Mouse (Mus musculus) spleen, postnatal 14 days (tissue): ENCODE measurements around the gene Tspan3.

Experiments used
- DNase-seq, 2 experiments: peaks; one replicate each; pipeline ENCODE4 v3.0.0; 2021 to 2022; ENCODE audit warnings: low spot score in 2 of 2

Tspan3 gene

DNA sequence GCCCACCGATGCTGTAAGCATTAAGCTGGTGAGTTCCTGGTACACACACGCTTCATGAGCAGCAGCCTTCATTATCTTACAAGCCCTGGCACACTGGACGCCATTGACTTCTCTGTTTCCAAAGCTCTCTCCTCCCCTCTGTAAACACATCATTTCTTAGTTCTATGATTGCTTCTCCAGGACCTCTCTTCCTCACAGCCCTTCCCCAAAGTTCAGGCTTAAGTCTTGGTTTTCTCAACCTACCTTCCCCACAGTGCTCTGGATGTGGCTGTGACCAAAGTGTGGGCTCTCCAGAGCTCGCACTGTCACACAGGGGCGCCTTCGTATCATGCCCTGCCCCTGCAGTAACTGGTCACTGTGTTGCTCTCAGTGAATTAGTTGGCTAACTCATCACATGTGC lies at the start of gene Tspan3:
Gene Tspan3, minus strand, starts transcription at position 101 of the 400 bp plus-strand sequence.
- no peak for DNase-seq

DNA sequence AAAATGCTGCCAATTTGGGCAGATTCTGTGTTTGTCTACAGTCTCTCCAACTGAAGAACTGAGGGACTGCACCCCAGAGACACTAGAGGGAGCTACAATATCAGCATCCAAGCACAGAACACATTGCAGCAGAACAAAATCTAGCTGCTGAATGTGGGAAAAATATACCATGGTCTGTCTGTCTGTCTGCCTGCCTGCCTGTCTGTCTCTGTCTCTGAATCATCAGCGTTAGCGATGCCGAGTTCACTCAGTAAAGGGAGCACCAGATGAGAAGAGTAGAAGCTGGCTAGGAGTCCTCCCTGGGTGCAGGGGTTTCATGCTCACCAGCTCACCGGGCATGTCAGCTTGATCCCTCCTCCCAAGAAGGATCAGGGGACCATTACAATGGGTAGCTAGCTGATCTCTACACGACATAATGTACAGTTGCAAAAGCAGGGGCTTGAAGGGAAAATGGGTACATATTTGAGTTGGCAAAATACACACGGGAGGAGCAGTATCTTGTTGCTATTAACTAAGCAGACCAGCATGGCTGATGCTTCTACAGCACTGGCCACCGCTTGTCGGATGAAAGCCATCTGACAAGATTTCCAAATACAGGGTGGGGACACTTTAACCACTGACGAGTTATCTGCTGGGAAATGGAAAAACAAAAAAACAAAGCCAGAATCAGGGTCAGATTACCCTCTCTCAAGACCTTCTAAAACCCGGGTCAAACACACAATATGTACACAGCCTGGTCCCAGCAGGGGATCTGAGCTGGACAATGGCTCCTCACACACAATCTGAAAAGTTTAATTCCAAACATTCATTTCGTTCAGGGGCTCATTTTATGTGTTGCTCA lies 48.4 kb upstream of the Tspan3 start:
- no peak for DNase-seq

DNA sequence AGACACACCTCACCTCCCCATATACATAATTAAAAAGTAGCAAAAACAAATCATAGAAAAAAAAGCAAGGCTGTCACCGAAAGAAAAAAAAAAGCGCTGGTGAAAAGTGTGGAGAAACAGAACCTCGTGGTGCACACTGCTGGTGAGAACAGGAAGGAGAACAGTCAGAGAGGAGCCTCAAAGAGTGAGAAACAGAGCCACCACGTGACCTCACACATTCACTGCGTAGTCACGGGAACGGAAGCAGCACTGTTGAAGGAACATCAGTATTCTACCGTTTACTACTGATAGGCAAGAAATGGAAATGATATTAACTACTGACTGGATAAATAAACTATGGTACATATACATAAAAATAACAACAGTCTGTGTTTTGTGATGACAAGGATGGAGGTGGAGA lies 43.5 kb upstream of the Tspan3 start:
- DNase-seq, result no peak

DNA sequence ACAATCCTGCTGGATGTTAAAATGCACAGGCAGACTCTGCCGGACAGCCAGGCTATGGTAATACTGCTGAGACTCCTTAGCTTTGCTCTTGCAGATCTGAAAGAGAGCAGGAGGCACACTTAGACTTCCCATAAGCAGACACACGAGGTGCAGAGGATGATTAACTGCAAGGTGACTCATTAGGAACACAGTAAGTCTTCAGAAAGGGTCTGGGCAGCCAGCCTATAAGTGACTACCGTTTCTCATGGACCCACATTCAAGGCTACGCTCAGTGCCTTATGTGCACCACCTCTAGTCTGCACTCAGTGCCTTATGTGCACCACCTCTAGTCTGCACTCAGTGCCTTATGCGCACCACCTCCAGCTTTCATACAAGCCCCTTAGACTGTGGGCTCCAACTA lies 42.2 kb upstream of the Tspan3 start:
- DNase-seq, result no peak

DNA sequence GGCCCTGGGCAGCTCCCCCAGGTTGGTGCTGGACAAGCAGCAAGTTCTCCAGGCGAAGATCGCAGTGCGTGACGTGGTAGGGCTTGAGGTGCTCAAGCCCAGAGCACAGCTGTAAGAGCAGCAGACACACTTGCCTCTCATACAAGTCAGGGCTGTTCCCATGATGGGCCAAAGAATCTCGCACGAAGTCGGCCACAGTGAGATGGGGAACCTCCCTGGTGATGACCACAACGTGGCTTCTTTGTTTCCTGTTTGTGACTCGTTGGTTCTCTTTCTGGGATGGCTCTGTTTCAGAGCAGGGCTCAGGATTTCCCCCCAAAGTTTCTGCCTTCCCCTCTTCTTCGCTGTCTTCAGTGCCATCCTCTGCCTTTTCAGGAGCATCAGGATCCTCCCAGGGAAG lies 41.8 kb upstream of the Tspan3 start:
- DNase-seq, result no peak

DNA sequence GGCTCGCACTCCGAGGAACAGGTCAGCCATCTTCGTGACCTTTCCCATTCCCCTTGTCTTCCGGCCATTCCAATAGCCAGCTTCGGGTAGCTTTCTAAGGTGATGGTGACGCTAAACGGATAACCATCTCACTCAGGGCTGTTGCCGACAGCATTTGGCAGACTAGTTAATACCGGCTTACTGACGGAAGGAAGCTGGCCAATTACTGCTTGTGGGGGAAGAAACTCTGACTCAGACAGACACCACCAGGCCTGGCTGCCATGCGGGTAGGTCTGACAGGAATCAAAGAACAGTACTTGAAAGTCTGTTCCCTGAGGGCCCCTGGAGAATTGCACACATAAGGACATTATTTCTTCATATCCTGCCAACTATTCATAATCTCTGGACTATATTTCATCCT lies 40.1 kb upstream of the Tspan3 start:
- no peak for DNase-seq

DNA sequence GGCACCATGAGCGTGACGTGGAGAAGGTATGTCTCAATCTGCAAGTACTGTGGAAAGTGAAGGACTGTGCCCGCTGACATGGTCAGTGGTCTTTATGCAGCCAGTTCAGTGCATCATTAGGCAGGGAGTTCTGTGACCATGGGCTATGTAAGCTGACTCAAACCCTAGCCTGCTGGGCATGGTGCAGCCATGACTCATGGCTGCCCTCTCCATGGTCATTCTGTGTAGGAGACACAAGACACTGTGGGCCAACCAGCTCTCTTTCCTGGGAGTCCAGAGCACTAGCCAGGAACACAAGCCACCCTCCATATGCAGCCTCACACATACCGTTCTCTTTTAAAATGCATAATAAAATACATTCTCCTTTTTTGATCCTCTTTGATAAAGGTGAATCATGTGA lies 39.0 kb upstream of the Tspan3 start:
- no peak for DNase-seq

DNA sequence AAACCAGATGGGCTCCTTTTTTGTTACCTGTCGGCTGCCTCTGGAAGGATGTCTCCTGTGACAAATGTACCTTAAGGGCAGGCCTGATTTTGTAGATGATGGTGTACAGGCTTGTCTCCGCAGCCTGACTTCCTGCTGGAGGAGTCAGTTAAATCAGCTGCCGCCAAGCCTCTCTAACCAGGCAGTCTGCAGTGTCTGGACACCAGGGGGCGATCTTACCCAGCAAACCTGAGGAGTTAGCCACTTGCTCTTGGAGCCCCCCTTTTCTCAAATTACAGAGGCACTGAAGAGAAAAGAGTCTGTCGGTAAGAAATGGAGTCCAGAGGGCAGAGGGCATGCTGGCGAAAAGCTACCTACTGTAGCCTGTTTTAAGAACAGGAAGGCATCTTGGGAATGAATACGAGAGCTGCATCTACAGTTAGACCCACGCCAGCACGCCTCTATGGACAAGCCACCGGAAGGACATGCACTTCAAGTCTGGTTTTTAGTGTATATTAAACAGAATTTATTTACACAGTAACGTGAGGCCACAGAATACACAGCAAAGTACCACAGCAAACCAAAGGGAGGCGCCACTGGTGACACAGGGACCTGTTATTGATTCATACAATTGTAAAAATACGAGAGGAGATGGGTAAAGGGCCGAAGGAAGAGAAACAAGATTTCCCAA lies 35.5 kb upstream of the Tspan3 start:
- peak; percentile 43 to 72 for DNase-seq

DNA sequence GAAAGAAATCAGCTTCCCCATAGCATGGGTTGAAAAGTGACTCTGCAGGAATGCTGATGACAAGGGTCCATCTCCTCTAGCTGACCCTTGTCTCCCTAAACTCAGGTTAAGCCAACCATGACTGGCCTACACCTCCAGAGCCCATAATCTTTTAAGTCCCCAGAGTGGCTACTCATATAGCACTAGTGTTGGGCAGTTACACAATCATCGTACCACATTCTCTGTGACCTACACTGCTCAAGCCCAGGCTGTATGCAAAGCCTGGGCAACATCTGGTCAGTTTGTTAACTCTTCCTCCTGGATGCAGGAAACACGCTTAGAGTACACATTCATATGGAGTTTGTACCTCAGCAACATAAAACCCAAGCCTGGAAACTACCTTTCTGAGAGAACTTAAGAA lies 34.9 kb upstream of the Tspan3 start:
- DNase-seq, result no peak

DNA sequence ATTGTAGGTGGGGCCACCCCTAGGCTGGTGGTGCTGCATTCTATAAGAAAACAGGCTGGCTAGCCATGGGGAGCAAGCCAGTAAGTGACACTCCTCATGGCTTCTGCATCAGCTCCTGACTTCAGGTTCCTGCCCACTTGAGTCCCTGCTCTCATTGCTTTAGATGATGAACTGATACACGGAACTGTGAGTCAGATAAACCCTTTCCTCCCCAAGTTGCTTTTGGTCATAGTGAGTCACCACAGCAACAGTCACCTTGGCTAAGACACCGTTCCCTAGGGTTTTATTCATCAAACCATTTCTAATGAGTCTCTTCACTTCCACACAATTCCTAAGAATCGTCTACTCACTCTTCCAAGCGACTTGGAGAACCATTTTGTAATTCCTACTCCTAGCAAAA lies 31.6 kb upstream of the Tspan3 start:
- no peak for DNase-seq

DNA sequence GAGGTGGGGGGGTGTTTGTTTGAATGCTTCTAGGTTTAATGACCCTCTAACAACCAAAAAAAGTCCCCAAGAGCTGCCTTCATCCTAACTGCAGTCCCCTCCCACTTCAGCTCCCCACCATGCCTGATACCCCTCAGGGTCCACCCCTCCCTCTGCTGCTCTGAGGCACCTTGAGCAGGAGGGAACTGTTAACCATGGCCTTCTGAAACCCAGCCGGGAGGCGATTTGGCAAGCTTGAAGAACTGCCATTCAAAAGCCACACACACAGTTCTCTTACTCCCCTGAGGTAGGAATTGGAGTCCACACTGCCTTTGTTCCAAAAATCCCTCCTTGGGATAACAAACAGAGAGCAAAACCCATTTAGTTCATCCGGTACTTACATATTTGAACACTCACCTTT lies 29.9 kb upstream of the Tspan3 start:
- DNase-seq, result no peak

DNA sequence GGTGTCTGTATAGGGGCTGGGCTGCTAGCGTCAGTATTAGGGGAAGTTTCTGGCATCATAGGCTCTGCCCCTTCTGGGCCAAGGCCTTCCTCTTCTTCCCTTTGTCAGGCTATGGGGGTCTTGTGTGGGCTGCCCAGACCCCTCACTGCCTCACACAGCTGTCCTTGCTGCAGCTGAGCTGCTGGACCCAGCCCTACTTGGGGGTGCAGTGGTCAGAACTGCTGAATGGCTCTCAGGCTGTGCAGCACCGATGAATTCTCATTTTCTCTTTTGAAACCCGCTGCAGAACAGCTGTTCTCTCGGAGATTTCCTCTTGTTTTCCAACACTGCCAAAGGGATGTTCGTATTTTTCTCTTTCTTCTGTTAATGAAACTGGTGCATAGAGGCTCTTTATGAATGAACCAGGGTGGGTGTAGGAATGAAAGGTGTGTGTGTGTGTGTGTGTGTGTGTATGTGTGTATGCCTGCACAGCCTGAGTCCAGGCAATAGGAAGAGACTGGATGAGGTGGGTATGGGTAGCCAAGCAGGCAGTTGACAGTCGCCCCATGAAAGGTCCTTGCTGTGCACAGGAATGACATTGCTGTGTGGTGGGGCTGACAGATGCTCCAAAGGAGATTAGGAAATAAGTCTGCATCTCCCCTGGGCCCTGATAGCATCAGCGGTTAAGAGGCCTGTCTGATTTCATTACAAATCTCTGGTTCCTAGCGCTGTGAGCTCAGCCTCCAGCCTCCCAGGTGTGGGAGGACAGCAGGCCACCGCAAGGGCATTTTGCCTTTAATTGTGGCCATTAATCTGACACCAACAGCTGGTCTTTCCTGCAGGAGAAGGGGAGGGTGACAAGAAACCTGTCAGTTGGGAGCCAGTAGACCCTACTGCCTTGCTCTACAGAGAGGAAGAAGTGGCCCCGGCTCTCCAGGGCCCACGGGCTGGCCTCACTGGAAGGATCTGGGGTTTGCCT lies 26.5 kb upstream of the Tspan3 start:
- no peak for DNase-seq

DNA sequence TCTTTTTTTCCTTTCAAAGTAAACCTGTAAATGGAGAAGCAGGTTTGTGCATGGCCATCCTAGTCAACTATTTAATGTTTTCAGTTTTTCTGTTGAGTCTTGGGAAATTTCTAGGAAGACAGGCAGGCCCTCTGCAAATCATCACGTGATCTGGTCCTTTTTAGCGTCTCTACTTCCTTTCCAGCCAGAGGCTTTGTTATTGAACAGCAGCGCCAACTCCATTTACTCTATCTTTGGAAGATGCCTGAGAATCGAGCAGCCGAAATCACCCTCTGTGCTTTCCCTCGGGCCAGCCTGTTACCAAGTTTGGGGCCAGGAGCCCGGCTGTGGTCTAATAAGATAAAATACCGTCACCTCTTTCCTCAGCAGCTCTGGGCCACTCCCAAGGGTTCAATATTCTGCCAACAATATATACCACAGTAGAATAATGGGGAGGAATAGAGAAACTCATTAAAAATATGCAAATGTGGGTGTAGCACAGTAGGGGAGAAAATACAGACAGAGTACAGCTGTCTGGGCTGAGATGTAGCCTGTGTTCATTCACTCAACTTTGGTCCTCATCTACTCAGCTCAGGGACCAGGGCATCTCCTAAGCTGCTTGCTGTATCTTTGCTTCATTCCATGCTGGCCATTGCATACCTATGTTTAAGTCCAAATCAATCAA lies 15.0 kb upstream of the Tspan3 start:
- DNase-seq, result no peak

DNA sequence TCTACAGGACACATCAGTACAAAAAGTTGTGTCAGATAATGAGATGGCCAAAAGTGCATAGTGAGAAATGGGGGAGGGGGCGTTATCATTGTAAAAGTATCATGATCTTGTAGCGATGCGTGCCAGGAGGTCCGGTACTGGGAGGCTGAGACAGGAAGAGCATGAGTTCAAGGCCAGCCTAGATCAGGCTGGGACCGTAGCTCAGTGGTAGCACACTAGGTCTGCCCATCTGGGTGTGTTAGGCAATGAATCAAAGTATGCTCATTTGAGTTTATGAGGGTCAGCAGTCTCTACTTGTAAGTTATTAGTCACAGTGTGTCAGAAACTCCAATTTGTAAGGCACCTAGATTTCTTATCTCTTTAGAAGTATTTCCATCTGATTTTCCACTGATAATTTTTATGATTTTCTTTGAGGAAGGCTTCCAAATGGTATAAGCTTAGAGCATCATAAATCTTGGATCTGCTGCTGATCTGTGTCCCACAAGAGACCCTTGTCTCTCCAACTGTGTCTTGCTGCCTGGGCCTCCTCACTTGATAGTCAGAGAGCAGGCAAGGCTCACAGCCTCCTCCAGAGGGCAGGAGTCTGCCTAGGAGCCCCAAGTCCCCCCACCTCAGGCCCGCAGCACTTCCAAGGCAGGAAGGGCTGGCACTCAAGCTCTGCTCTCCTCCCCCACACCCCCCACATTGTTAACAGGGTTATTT lies 14.3 kb upstream of the Tspan3 start:
- no peak for DNase-seq

DNA sequence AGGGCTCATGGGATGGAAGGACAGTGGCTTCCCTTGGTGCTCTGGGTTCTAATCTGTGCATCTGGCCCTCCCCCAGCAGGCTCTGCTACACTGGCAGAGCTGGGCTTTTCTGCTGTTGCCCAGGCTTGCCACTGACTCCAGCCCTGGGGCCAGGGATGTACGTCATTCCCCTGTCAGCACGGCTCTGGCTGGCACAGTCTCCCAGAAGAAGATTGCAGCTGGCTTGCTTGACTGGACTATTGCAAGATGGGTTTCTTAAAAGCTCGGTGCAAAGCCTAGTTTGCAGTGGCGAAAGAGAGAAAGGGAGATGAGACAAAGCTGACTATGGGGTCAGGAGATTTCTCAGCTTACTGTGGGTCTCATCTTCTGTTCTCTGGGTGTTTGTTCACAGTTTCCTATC lies 12.1 kb upstream of the Tspan3 start:
- no peak for DNase-seq

DNA sequence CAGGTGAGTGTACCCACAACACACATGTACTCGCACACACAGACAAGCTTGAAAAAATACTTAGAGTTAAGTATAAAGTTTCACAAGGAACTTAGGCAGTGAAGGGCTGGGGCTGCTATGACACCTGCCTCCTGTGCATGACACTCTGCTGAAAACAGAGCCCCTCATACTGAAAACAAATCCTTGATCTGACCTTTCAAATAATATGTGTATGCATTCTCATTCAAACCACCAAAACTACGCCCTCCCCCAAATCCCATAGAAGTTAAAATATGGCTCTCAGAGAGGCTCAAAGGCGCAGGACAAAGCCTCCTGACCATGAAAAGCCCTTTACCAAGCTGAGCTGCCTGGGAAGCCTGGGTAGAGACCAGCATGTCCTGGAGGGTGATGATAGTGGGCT lies 10.0 kb upstream of the Tspan3 start:
- no peak for DNase-seq

DNA sequence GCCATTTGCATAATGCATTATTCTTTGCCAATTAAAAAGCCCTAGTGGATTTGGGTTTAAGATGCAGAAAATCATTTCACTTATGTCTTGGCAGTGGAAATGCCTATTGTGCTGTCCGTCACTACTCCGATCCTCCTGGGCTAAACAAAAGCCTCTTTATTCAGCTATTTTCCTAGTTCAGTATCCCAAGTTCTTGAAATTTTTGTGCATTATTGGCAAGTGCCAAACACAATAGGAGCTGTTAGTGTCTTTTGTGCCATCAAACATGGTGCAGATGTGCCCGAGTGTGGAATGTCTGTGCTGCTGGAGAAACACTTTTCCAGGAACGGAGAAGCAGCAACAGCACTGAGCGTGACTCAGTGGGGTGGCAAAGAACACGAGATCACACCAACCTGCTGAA lies 2.4 kb upstream of the Tspan3 start:
- DNase-seq, result no peak

DNA sequence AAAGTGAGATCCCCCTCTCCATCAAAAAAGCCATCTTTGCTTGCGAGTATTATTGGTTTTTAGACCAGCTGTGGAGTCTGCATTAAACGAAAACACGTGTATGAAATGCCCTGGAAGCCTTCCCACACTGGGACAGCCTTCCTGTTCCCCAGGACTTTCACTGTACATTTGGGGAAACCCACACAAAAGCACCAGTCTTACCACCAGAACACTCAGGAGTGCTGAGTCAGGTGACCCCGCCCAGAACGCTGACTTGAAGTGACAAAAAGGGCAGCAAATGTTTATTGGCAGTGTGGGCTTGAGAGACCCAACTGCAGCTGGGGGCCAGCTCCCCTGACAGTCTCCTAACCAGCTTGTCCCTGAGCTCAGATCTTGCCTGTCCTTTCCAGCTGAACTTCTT lies 884 bp upstream of the Tspan3 start:
- no peak for DNase-seq

DNA sequence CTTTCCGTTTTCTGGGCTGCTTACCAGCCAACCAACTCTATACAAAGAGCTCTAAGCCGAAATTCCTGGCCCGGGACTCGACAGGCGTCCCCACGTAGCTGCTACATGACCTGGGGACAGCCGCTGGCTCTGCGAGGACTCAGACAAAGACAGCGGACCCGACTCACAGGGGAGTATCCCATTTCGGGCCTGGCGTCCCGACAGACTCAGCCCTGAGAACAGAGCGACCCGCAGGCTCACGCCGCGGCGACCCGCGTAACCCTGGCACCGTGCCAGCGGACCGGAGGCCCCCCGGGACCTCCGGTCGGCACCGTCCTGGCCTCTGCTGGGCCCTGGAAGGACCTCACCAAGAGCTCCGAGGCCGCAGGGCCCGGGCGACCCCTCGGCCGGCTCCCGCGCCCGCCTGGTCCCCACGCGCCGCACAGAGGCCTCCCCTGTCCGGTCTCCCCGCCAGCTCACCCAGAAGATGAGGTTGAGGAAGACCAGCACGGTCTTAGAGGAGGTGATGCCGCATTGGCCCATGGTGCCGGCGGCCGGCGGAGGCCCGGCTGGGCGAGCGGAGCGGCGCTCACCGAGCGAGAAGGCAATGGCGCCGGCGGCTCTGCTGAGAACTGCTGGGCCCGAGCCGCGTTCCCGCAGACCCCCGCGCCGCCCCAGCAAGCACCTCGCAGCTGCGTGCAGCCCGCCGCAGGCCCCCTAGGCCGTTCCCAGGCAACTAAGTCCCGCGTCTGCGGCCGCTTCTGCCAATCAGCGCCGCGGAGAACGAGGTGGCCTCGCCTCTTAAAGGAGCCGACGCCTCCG lies 4.7 kb downstream of the Tspan3 start:
- peak; percentile 52 to 65 for DNase-seq

DNA sequence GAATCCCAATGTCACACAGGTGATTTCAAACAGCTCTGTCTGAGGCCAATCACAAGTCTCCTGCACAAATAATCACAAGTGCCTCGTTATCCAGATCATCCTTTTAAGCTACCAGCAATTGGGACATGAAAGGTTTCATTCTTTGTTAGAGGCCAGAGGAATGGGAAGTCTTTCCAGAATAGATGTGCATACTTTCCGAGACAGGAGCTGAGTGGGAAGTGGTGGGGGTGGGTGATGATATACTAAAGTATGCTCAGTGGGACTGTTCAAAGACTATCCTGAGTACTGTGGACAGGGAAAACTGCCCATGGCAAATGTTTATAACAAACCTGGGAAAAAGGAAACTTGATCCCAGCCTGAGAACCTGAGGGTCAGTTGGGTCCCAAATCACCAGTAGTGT lies 5.8 kb downstream of the Tspan3 start:
- DNase-seq, result no peak
